Comparison of ENCODE assay signal across 9 mouse cellular contexts in the genomic region with DNA sequence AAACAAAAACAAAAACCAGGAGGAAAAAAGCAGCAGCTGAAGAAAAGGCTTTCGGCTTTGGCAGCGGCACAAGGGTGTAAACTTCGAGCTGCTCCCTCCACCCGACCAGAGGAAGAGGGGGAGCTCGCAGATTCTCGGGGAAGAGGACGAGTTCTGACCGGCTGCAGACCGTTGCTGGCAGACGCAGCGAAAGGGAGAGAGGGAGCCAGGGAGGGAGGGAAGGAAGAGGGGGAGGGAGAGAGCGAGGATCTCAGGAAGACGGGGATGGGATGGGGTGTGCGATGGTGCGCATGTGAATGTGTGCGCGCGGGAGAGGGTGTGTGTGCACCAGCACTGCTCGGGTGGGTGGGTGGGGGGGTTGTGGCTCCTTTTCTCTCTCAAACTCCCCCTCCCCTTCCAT. TPM values are rescaled to one million over a fixed set of nuclear protein-coding genes. Genes with fewer than 3 reads are reported as not detected.
DNase-seq lines count a peak whose midpoint lies in the region; ATAC-seq and TF ChIP-seq lines count a peak whose summit lies in the region.
"Had no signal": no experiment of that assay in that cellular context is flagged by ENCODE, and none has a peak within 500 bp of the region (broad histone marks: within the 10 kb centered on the region; RNA-seq: fewer than 3 reads in every experiment).

No protein-coding gene starts in this region.

- peaks cover 87% of the 10 kb centered on the region for H3K27me3 ChIP-seq in hindbrain, embryonic 14.5 days (ENCODE audit: control insufficient read depth, insufficient read depth, low read length)
- H3K27me3 ChIP-seq in small intestine, adult 2 months (ENCODE audit: control insufficient read depth, insufficient read depth, low read length) = no peaks in the 10 kb centered on the region

- DNase-seq in CD4-positive, CD25-positive, alpha-beta regulatory T cell, adult 2 months (ENCODE audit: low read depth, low spot score) = peak; percentile 11
- DNase-seq in cerebellum, adult 8-10 months = peak; percentile 84
- DNase-seq in gastrocnemius, adult 18-20 months (ENCODE audit: low spot score) = peak; percentile 84
- DNase-seq in hindbrain, embryonic 14.5 days (ENCODE audit: low spot score) = peak; percentile 71
- DNase-seq in left cerebral cortex, adult 18-20 months (ENCODE audit: low spot score in 2 of 2) = peak; percentile 74 to 85
- DNase-seq in lung, postnatal 36 days = peak; percentile 74

- ATAC-seq in CD4-positive, CD25-positive, alpha-beta regulatory T cell, adult 4 months = no peak
- ATAC-seq in hindbrain, embryonic 14.5 days (ENCODE audit: low FRiP score) = peak; percentile 87

- H3K9me3 ChIP-seq in hindbrain, embryonic 14.5 days (ENCODE audit: control insufficient read depth, low read length) = no peaks in the 10 kb centered on the region
- H3K9me3 ChIP-seq: liver, embryonic 15.5 days had no signal

- H3K4me3 ChIP-seq in hindbrain, embryonic 14.5 days (replicated peaks; ENCODE audit: low read length) = peak overlapping the region; percentile 27
- H3K4me3 ChIP-seq in small intestine, adult 2 months (ENCODE audit: low read depth, low read length) = peak overlapping the region; percentile 41
- H3K4me3 ChIP-seq: liver, embryonic 15.5 days had no signal

- peak overlapping the region; percentile 48 for H3K4me2 ChIP-seq in hindbrain, embryonic 14.5 days (replicated peaks)
- H3K4me2 ChIP-seq: liver, embryonic 15.5 days had no signal

- H3K36me3 ChIP-seq in hindbrain, embryonic 14.5 days (replicated peaks; ENCODE audit: control insufficient read depth, insufficient read depth) = no peaks in the 10 kb centered on the region
- no peaks in the 10 kb centered on the region for H3K36me3 ChIP-seq in small intestine, adult 2 months (ENCODE audit: control insufficient read depth, insufficient read depth, low read length)
- H3K36me3 ChIP-seq: liver, embryonic 15.5 days had no signal

- H3K9ac ChIP-seq in hindbrain, embryonic 14.5 days = peak overlapping the region; percentile 53
- H3K9ac ChIP-seq: liver, embryonic 15.5 days had no signal

- no peak for TF ChIP-seq POLR2A in small intestine, adult 2 months (IDR thresholded peaks at IDR 0.05; ENCODE audit: low read depth, low read length)

- under 1% methylated on average over 17 of the region's 19 CpGs for WGBS in hindbrain, embryonic 14.5 days
- WGBS in small intestine, adult 2 months = 3% methylated on average over 18 of the region's 19 CpGs

- TF ChIP-seq CTCF in small intestine, adult 2 months (IDR thresholded peaks at IDR 0.05; ENCODE audit: extremely low read depth, insufficient read length, insufficient replicate concordance, low read depth, low read length) = no peak

- H3K4me1 ChIP-seq in hindbrain, embryonic 14.5 days (replicated peaks; ENCODE audit: control insufficient read depth, insufficient read depth, low read length) = peaks cover 19% of the 10 kb centered on the region
- peaks cover 20% of the 10 kb centered on the region for H3K4me1 ChIP-seq in small intestine, adult 2 months (ENCODE audit: control insufficient read depth, insufficient read depth, insufficient read length, low read length)

- H3K27ac ChIP-seq in hindbrain, embryonic 14.5 days = peak overlapping the region; percentile 85
- H3K27ac ChIP-seq in small intestine, adult 2 months (ENCODE audit: insufficient read depth, low read depth, low read length) = no peak overlapping the region
- H3K27ac ChIP-seq: liver, embryonic 15.5 days had no signal

RNA-seq across cellular contexts. Expression of a gene that starts 26.3 kb away (rescaled TPM):
- 1 to 10 TPM; 2.8 to 7.2 TPM for polyA plus RNA-seq in CD4-positive, CD25-positive, alpha-beta regulatory T cell, adult 4 months (2017; shearing (Covaris generic))
- total RNA-seq in gastrocnemius, adult 18-20 months (2021) = 100 to 1,000 TPM; 481 to 528 TPM
- 78.8 and 82.4 TPM in 2 replicates for polyA plus RNA-seq in hindbrain, embryonic 14.5 days (2014; fragmentation: Nextera tagmentation; extraction: Ambion mirVana)
- 100 to 1,000 TPM; 291 to 300 TPM for total RNA-seq in left cerebral cortex, adult 18-20 months (2021)
- 22.3 and 26.1 TPM in 2 replicates for polyA plus RNA-seq in small intestine, adult 2 months (2012; rRNA removed)

RNA-seq across cellular contexts. Expression of a gene that starts 48.8 kb away (rescaled TPM):
- 1 to 10 TPM; 4.9 to 7.6 TPM for polyA plus RNA-seq in CD4-positive, CD25-positive, alpha-beta regulatory T cell, adult 4 months (2017; shearing (Covaris generic))
- 10 to 100 TPM; 12.8 to 12.9 TPM for total RNA-seq in gastrocnemius, adult 18-20 months (2021)
- polyA plus RNA-seq in hindbrain, embryonic 14.5 days (2014; fragmentation: Nextera tagmentation; extraction: Ambion mirVana) = 13.5 and 14.6 TPM in 2 replicates
- total RNA-seq in left cerebral cortex, adult 18-20 months (2021) = 10 to 100 TPM; 10.2 to 10.8 TPM
- polyA plus RNA-seq in small intestine, adult 2 months (2012; rRNA removed) = 0.98 and 2.1 TPM in 2 replicates

RNA-seq across cellular contexts. Expression of a gene that starts 51.0 kb away (rescaled TPM):
- polyA plus RNA-seq in CD4-positive, CD25-positive, alpha-beta regulatory T cell, adult 4 months (2017; shearing (Covaris generic)) = 10 to 100 TPM; 24.3 to 28.6 TPM
- total RNA-seq in gastrocnemius, adult 18-20 months (2021) = under 1 TPM; 0.34 to 0.45 TPM
- polyA plus RNA-seq in hindbrain, embryonic 14.5 days (2014; fragmentation: Nextera tagmentation; extraction: Ambion mirVana) = 0.55 and 0.71 TPM in 2 replicates
- total RNA-seq in left cerebral cortex, adult 18-20 months (2021) = not detected
- 0.30 TPM in 2 replicates for polyA plus RNA-seq in small intestine, adult 2 months (2012; rRNA removed)

RNA-seq across cellular contexts. Expression of a gene that starts 57.5 kb away (rescaled TPM):
- 10 to 100 TPM; 14.3 to 16.4 TPM for polyA plus RNA-seq in CD4-positive, CD25-positive, alpha-beta regulatory T cell, adult 4 months (2017; shearing (Covaris generic))
- 10 to 100 TPM; 22.9 to 24.2 TPM for total RNA-seq in gastrocnemius, adult 18-20 months (2021)
- 35.0 and 37.4 TPM in 2 replicates for polyA plus RNA-seq in hindbrain, embryonic 14.5 days (2014; fragmentation: Nextera tagmentation; extraction: Ambion mirVana)
- 10 to 100 TPM; 26.6 to 28.5 TPM for total RNA-seq in left cerebral cortex, adult 18-20 months (2021)
- 50.5 and 64.1 TPM in 2 replicates for polyA plus RNA-seq in small intestine, adult 2 months (2012; rRNA removed)

Comparison
In these comparisons a context has a peak if more than half of its experiments do, and no peak if none do; other contexts are left out.
1. DNase-seq: peak in every context shown above with its lines; median percentile 84 in cerebellum, adult 8-10 months; 84 in gastrocnemius, adult 18-20 months; 80 in left cerebral cortex, adult 18-20 months; 74 in lung, postnatal 36 days; 71 in hindbrain, embryonic 14.5 days; 11 in CD4-positive, CD25-positive, alpha-beta regulatory T cell, adult 2 months.
2. RNA of a gene that starts 51.0 kb away (polyA plus RNA-seq): 24.3 to 28.6 TPM in CD4-positive, CD25-positive, alpha-beta regulatory T cell, adult 4 months; 0.55 to 0.71 TPM in hindbrain, embryonic 14.5 days and 0.30 TPM in small intestine, adult 2 months; every median in the first group is over 10 times any median in the second.